Mouse (Mus musculus): ENCODE data around the gene Sh2b3. TPM values are rescaled to one million over a fixed set of nuclear protein-coding genes. Genes with fewer than 3 reads are reported as not detected.

Sh2b3 gene
- total and polyA plus RNA-seq, 2 experiments from 2014 or later: 11.4 to 58.5 TPM

DNA sequence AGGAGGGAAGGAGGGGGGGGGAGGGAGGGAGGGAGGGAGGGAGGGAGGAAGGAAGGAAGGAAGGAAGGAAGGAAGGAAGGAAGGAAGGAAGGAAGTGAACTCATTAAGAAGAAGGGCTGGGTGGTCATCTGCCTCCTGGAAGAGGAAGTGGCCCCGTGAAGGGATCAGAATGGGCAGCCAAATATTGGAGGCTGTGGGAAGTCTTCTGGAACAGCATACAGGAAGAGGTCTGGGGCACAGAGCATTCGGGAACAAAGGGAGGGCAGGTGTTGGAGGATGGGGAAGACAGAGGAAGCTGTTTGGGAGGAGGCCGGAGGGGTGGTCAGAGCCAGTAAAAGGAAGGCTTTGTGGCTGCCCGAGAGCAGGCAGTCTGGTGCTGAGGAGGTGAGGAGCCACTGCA is 7.9 kb upstream of the Sh2b3 start:
- Histone ChIP-seq H3K4me1 (ENCODE audit: control insufficient read depth, insufficient read depth) (peaks cover 18% of the 10 kb centered on the region), H3K9me3 (replicated peaks; ENCODE audit: control insufficient read depth, low read length) (no peaks in the 10 kb centered on the region), H3K4me3 (ENCODE audit: low read depth, low read length) (no peak overlapping the region), H3K27ac (ENCODE audit: low read depth) (no peak overlapping the region), H3K27me3 (ENCODE audit: control insufficient read depth, insufficient read depth, low read length) (peaks cover 16% of the 10 kb centered on the region; the same call in 1 of the 2 replicates), H3K4me2 (ENCODE audit: low read depth, low read length) (no peak overlapping the region), H3K36me3 (replicated peaks; ENCODE audit: control insufficient read depth, insufficient read depth, low read length) (no peaks in the 10 kb centered on the region), H3K9ac (replicated peaks; ENCODE audit: low read depth, low read length) (no peak overlapping the region)
- 42% methylated on average over 4 of the region's 4 CpGs for WGBS
- DNase-seq (ENCODE audit: low spot score): no peak
- no peak for ATAC-seq (ENCODE audit: insufficient read depth, low read depth)
- TF ChIP-seq EP300 (IDR thresholded peaks at IDR 0.05; ENCODE audit: low read depth): no peak
- TF ChIP-seq CTCF (IDR thresholded peaks at IDR 0.05; ENCODE audit: low read depth): no peak

DNA sequence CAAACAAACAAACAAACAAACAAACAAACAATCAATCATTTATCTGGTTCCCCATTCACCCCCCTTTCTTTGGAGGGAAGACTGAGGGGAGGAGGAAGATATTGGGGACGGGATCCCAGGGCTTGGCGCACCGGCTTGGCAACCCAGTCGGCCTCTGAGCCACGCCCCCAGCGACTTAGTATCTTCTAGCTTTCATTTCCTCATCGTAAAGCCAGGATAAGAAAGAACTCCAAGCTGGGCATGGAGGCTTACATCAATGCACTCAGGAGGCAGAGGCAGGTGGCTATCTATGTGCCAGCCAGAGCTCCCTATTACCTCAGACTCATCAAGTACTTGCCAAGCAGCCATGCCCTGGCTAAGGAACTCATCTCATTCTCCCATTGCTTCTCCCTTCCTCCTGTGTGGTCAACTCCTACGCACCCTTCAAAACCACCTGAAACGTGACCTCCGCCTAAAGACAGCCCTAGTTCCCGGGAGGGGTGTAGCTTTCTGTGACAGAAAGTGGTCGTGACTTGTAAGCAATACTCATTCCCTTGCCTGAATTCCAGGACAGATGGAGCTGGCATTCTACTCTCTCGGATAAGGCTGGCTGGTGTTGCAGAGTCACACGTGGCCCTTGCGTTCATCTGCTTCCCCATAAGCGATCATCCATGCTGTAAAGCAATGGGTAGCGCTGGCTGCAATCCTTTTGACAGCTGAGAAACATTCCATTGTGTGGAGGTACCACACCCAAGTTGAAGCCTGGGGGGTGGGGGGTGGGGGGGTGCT is 5.9 kb upstream of the Sh2b3 start:
- ATAC-seq (ENCODE audit: insufficient read depth, low read depth) (no peak), DNase-seq (ENCODE audit: low spot score) (no peak)
- Histone ChIP-seq H3K4me2 (ENCODE audit: low read depth, low read length) (peak overlapping the region; percentile 78), H3K4me3 (ENCODE audit: low read depth, low read length) (peak overlapping the region; percentile 51), H3K36me3 (replicated peaks; ENCODE audit: control insufficient read depth, insufficient read depth, low read length) (no peaks in the 10 kb centered on the region), H3K4me1 (ENCODE audit: control insufficient read depth, insufficient read depth) (peaks cover 8% of the 10 kb centered on the region), H3K9ac (replicated peaks; ENCODE audit: low read depth, low read length) (no peak overlapping the region), H3K9me3 (replicated peaks; ENCODE audit: control insufficient read depth, low read length) (no peaks in the 10 kb centered on the region), H3K27ac (ENCODE audit: low read depth) (no peak overlapping the region), H3K27me3 (ENCODE audit: control insufficient read depth, insufficient read depth, low read length) (peaks cover 16% of the 10 kb centered on the region; the same call in 1 of the 2 replicates)
- TF ChIP-seq CTCF (IDR thresholded peaks at IDR 0.05; ENCODE audit: low read depth) (no peak), EP300 (IDR thresholded peaks at IDR 0.05; ENCODE audit: low read depth) (no peak)
- WGBS: 14% methylated on average over 17 of the region's 17 CpGs

DNA sequence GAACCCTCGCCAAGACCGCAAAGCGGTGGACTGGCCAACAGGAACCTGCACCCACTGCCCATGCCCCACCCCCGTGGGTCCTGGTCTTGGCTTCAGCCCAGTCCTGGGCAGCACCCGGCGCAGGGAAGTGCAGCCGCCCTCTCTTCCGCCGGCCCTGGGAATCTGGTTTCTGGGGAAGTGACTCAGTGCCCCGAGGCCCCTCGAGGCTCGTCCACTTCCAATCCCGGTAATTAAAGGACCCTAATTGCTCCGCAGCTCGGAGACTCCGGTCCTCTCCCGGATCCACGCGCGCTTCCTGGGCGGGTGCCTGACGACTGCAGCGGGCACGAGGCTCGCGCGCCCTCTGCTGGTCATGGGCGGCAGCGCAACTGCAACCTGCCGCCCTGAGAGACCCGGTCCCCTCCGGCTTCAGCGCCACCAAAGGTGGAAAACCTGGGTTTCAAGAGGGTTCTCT is 5.2 kb upstream of the Sh2b3 start:
- peak; percentile 42; the same call in 1 of the 2 replicates for TF ChIP-seq EP300 (IDR thresholded peaks at IDR 0.05; ENCODE audit: low read depth)
- peak; percentile 97 for TF ChIP-seq CTCF (IDR thresholded peaks at IDR 0.05; ENCODE audit: low read depth)

DNA sequence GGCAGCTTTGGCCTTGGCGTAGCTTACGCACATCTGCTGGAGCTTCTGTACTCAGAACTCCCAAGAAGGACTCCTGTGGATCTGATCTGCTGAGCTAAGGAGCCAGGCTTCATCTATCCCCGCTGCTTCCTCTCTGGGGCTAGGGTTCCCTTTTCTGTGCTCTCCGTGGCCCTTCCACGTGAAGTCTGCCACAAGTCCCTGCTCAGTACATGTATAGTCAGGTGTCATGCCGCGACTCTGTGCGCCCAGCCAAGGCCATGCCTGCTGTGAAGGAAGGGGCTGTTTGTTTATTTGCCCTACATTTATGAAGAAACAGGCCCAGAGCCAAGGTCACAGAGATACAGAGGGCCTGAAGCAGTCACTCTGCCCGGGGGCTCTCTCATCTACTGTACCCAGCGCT is 4.5 kb upstream of the Sh2b3 start:
- H3K9me3 ChIP-seq (replicated peaks; ENCODE audit: control insufficient read depth, low read length): no peaks in the 10 kb centered on the region
- ATAC-seq (ENCODE audit: insufficient read depth, low read depth): no peak
- no peak overlapping the region; the same call in 1 of the 2 replicates for H3K9ac ChIP-seq (replicated peaks; ENCODE audit: low read depth, low read length)
- no peak overlapping the region for H3K4me3 ChIP-seq (ENCODE audit: low read depth, low read length)
- DNase-seq (ENCODE audit: low spot score): no peak
- peaks cover 17% of the 10 kb centered on the region for H3K4me1 ChIP-seq (ENCODE audit: control insufficient read depth, insufficient read depth)
- no peaks in the 10 kb centered on the region for H3K36me3 ChIP-seq (replicated peaks; ENCODE audit: control insufficient read depth, insufficient read depth, low read length)
- H3K27me3 ChIP-seq (ENCODE audit: control insufficient read depth, insufficient read depth, low read length): peaks cover 16% of the 10 kb centered on the region; the same call in 1 of the 2 replicates
- WGBS: 51% methylated on average over 10 of the region's 10 CpGs
- TF ChIP-seq EP300 (IDR thresholded peaks at IDR 0.05; ENCODE audit: low read depth) (no peak), CTCF (IDR thresholded peaks at IDR 0.05; ENCODE audit: low read depth) (no peak)
- H3K27ac ChIP-seq (ENCODE audit: low read depth): no peak overlapping the region
- no peak overlapping the region for H3K4me2 ChIP-seq (ENCODE audit: low read depth, low read length)

More for the DNA sequence above, 5.2 kb upstream of the Sh2b3 start:
- under 1% methylated on average over 33 of the region's 33 CpGs for WGBS
- peaks cover 16% of the 10 kb centered on the region; the same call in 1 of the 2 replicates for H3K27me3 ChIP-seq (ENCODE audit: control insufficient read depth, insufficient read depth, low read length)
- H3K9me3 ChIP-seq (replicated peaks; ENCODE audit: control insufficient read depth, low read length): no peaks in the 10 kb centered on the region
- H3K36me3 ChIP-seq (replicated peaks; ENCODE audit: control insufficient read depth, insufficient read depth, low read length): no peaks in the 10 kb centered on the region
- peak overlapping the region; percentile 78 for H3K4me2 ChIP-seq (ENCODE audit: low read depth, low read length)
- peaks cover 14% of the 10 kb centered on the region for H3K4me1 ChIP-seq (ENCODE audit: control insufficient read depth, insufficient read depth)
- peak overlapping the region; percentile 62 for H3K27ac ChIP-seq (ENCODE audit: low read depth)
- H3K9ac ChIP-seq (replicated peaks; ENCODE audit: low read depth, low read length): peak overlapping the region; percentile 52; the same call in 1 of the 2 replicates
- DNase-seq (ENCODE audit: low spot score): peak; percentile 74
- H3K4me3 ChIP-seq (ENCODE audit: low read depth, low read length): peak overlapping the region; percentile 51
- ATAC-seq (ENCODE audit: insufficient read depth, low read depth): peak; percentile 64

DNA sequence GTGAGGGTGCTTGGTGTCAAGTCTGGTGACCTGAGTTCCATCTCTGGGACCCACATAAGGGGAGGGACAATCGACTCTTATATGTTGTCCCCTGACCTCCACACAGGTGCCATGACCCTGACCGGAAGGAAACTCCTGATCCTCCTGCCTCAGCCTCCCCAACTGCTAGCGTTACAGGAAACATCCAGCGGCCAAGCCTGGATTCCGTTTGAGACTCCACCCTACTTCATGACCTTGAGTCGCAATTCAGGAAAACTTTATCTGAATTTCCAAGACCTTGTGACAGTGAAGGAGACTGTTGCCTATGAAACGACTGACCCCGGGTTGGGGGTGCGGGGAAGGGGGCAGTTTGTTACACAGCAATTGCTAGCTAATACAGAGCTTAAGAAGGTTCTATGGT is 4.1 kb upstream of the Sh2b3 start:
- Histone ChIP-seq H3K36me3 (replicated peaks; ENCODE audit: control insufficient read depth, insufficient read depth, low read length) (no peaks in the 10 kb centered on the region), H3K9me3 (replicated peaks; ENCODE audit: control insufficient read depth, low read length) (no peaks in the 10 kb centered on the region), H3K4me1 (ENCODE audit: control insufficient read depth, insufficient read depth) (peaks cover 17% of the 10 kb centered on the region), H3K27ac (ENCODE audit: low read depth) (no peak overlapping the region), H3K9ac (replicated peaks; ENCODE audit: low read depth, low read length) (no peak overlapping the region), H3K27me3 (ENCODE audit: control insufficient read depth, insufficient read depth, low read length) (peaks cover 16% of the 10 kb centered on the region; the same call in 1 of the 2 replicates), H3K4me2 (ENCODE audit: low read depth, low read length) (no peak overlapping the region), H3K4me3 (ENCODE audit: low read depth, low read length) (no peak overlapping the region)
- 80% methylated on average over 9 of the region's 9 CpGs for WGBS
- ATAC-seq (ENCODE audit: insufficient read depth, low read depth) (no peak), DNase-seq (ENCODE audit: low spot score) (no peak)
- TF ChIP-seq EP300 (IDR thresholded peaks at IDR 0.05; ENCODE audit: low read depth) (no peak), CTCF (IDR thresholded peaks at IDR 0.05; ENCODE audit: low read depth) (no peak)
